Mouse (Mus musculus) monocyte, adult 5-6 weeks (primary cell): ENCODE results near the gene Edem3. TPM values are rescaled to one million over a fixed set of nuclear protein-coding genes. Genes with fewer than 3 reads are reported as not detected.
"Not testable (repeated sequence)": the region's sequence is repeated elsewhere in the genome, so short reads cannot be mapped to it uniquely, and the experiment has no call there.

Experiments
- ATAC-seq: fragments of 153-309, 156-312 bp; replicated peaks from 2 replicates; pipeline ENCODE4 v1.8.0; 2017; ENCODE audit warnings: mild to moderate bottlenecking; ENCODE audit not compliant: low TSS enrichment, insufficient number of reproducible peaks, severe bottlenecking, poor library complexity, low FRiP score
- total RNA-seq: library from RNA; stranded (forward); fragments of 200-1000, 200-491, 200-594 nt; gene quantifications from 3 replicates; pipeline ENCODE4 v1.2.3, GENCODE M21; 2017

Edem3 gene
- total RNA-seq, 1 experiment from 2014 or later = 29.2 TPM

- no peak for ATAC-seq
Measured at GRCm38 (mm10) chr1:151789136-151789535, 34.0 kb downstream of the Edem3 start.

GRCm38 (mm10) chr1:151792076-151792475 is 36.9 kb downstream of the Edem3 start:
- not testable (repeated sequence) for ATAC-seq

GRCm38 (mm10) chr1:151802795-151803194 is 47.6 kb downstream of the Edem3 start:
- not testable (repeated sequence) for ATAC-seq

GRCm38 (mm10) chr1:151807286-151807685 is 52.1 kb downstream of the Edem3 start:
- ATAC-seq = no peak

GRCm38 (mm10) chr1:151810628-151811421 is 55.7 kb downstream of the Edem3 start:
- no peak for ATAC-seq

- ATAC-seq = no peak
Measured at GRCm38 (mm10) chr1:151811456-151811855, 56.3 kb downstream of the Edem3 start.

GRCm38 (mm10) chr1:151812004-151812712 is 57.0 kb downstream of the Edem3 start:
- no peak for ATAC-seq

GRCm38 (mm10) chr1:151816051-151816450 is 60.9 kb downstream of the Edem3 start:
- ATAC-seq = no peak

- ATAC-seq = peak; percentile 55; the same call in 1 of the 2 replicates
Measured at GRCm38 (mm10) chr1:151819190-151819589, 64.0 kb downstream of the Edem3 start.

GRCm38 (mm10) chr1:151820457-151820856 is 65.3 kb downstream of the Edem3 start:
- ATAC-seq = 0 out of 2 replicates have a peak, but pooled peaks have one; percentile 32

- ATAC-seq = no peak
Measured at GRCm38 (mm10) chr1:151825065-151825464, 69.9 kb downstream of the Edem3 start.

- no peak for ATAC-seq
Measured at GRCm38 (mm10) chr1:151831791-151832190, 76.6 kb downstream of the Edem3 start.

- ATAC-seq = no peak
Measured at GRCm38 (mm10) chr1:151835261-151835660, 80.1 kb downstream of the Edem3 start.

- not testable (repeated sequence) for ATAC-seq
Measured at GRCm38 (mm10) chr1:151840345-151840744, 85.2 kb downstream of the Edem3 start.

GRCm38 (mm10) chr1:151845252-151845832 is 90.2 kb downstream of the Edem3 start:
- ATAC-seq = no peak

- ATAC-seq = no peak
Measured at GRCm38 (mm10) chr1:151845926-151846782, 91.0 kb downstream of the Edem3 start.

- no peak for ATAC-seq
Measured at GRCm38 (mm10) chr1:151848286-151848685, 93.1 kb downstream of the Edem3 start.

GRCm38 (mm10) chr1:151849993-151850608 is 94.9 kb downstream of the Edem3 start:
- ATAC-seq = no peak
